Mouse (Mus musculus): ENCODE data around the gene Gm13279. TPM values are rescaled to one million over a fixed set of nuclear protein-coding genes. Genes with fewer than 3 reads are reported as not detected.
"Not testable (repeated sequence)": the region's sequence is repeated elsewhere in the genome, so short reads cannot be mapped to it uniquely, and the experiment has no call there.

Gm13279 gene
- not detected in 2 replicates for polyA plus RNA-seq (2012; ENCODE audit: insufficient read depth, insufficient read length, low replicate concordance, missing spikeins)

DNA sequence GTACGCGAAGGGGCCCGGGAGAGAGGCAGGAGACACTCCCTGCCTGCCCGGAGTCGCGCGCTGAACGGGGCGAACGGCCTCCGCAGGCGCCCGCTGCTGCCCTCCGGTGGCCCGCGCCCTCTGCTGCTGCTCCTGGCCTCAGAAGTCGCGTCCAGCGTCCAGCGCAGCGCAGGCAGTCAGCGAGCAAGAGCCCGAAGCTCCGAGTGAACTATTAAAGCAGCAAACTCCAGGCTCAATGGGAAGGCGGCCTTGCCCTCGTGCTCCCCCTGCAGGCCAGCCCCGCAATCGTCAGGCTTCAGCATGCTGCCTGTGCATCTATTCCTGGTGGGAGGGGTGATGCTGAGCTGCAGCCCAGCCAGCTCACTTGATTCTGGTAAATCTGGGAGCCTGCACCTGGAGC lies at the start of gene Gm13279:
TSS of gene Gm13279 (plus strand) at position 301 of the 400 bp plus-strand sequence.
- not testable (repeated sequence) for H3K4me3 ChIP-seq (ENCODE audit: insufficient read depth, low read depth, low read length); H3K27ac ChIP-seq (ENCODE audit: insufficient read depth, low read depth, low read length); H3K4me1 ChIP-seq (ENCODE audit: control insufficient read depth, insufficient read depth, low read length)
- WGBS = no CpG with 5 or more reads among the region's 28 CpGs

DNA sequence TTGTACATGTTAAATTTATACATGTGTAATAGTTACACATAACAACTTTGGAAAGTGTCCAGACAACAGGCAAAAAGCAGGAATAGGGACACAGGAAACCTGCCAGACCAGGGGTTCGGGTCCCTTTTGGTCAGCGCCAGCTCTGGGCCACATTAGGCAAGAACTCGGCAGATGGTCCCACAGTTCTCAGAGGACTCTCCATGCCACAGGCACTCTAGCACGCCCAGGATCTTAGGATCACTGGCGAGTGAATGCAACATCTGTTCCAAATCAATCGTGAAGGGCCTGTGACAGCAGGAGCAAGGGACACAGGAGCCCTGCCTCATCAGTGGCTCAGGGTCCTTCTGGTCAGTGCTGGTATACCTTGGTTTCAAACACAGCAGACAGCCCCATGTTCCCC lies 47.3 kb upstream of the Gm13279 start:
- WGBS = 74% methylated on average over 6 of the region's 6 CpGs
- Histone ChIP-seq H3K4me3 (ENCODE audit: insufficient read depth, low read depth, low read length) (no peak overlapping the region), H3K4me1 (ENCODE audit: control insufficient read depth, insufficient read depth, low read length) (no peaks in the 10 kb centered on the region), H3K27ac (ENCODE audit: insufficient read depth, low read depth, low read length) (no peak overlapping the region)
- no peak for TF ChIP-seq CTCF (IDR thresholded peaks at IDR 0.05; ENCODE audit: insufficient read depth, low read depth, low read length)
- no peak for TF ChIP-seq POLR2A (IDR thresholded peaks at IDR 0.05; ENCODE audit: insufficient read depth, low read depth, low read length)

DNA sequence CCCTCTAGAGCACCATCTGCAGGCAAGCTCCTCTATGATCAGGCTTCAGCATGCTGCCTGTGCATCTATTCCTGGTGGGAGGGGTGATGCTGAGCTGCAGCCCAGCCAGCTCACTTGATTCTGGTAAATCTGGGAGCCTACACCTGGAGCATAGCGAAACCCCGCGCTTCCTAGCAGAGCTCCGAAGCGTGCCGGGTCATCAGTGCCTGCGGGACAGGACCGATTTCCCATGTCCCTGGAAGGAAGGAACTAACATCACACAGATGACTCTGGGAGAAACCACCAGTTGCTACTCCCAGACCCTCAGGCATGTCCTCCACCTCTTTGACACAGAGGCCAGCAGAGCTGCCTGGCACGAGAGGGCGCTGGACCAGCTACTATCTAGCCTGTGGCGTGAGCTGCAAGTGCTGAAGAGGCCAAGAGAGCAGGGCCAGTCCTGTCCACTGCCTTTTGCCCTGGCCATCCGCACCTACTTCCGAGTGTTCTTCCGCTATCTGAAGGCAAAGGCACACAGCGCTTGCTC lies 42.3 kb upstream of the Gm13279 start, which contains the start of gene Gm13271:
TSS of gene Gm13271 (plus strand) at position 51 of the 523 bp plus-strand sequence.
- H3K27ac ChIP-seq (ENCODE audit: insufficient read depth, low read depth, low read length); H3K4me1 ChIP-seq (ENCODE audit: control insufficient read depth, insufficient read depth, low read length); H3K4me3 ChIP-seq (ENCODE audit: insufficient read depth, low read depth, low read length): not testable (repeated sequence)
- WGBS = 80% methylated on average over 15 of the region's 15 CpGs

DNA sequence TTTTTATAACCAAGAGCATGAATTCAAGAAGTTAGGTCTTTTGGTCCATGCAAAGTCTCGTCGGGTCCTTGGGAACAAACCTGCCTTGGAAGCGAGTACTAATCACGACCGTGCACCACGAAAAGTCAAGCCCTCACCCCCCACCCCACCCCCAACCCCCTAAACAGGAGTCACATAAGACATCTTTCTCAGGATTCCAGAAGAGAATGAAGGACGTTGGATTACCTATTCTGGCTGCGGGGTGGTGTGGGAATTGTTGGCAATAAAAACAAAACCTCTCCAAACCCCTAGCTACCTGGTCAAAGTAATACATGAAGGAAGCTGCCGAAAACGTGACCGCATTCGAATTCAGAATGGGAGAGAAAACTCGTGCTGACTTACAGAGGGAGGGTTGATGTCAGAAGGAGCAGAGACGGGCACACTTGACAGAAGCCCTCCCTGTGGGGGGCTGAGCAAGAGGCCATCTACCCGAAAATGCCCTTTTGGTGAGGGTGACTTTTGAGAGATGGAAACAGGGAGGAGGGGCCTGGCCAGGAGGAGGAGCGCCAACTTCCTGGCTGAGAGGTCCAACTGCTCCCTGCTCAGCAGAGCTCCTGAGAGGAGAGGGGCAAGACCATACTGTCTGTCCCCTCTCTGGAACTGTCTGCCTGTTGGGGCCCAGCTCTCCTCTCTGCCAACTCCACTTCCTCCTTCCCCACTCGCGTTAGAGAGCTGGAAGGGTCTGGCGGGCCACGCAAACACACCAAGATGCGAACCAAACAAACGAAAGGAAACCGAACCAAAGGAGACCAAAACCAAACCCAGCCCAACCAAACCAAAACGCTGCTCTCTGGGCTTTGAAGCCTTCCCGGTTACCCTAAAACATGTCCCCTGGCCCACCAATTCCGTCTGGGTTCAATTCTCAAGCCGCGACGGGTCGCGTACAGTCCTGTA lies 40.4 kb upstream of the Gm13279 start:
- 10% methylated on average over 29 of the region's 31 CpGs for WGBS
- not testable (repeated sequence) for H3K4me1 ChIP-seq (ENCODE audit: control insufficient read depth, insufficient read depth, low read length)
- Histone ChIP-seq H3K27ac (ENCODE audit: insufficient read depth, low read depth, low read length) (peak overlapping the region; percentile 4; the same call in 1 of the 2 replicates), H3K4me3 (ENCODE audit: insufficient read depth, low read depth, low read length) (peak overlapping the region; percentile 43)

DNA sequence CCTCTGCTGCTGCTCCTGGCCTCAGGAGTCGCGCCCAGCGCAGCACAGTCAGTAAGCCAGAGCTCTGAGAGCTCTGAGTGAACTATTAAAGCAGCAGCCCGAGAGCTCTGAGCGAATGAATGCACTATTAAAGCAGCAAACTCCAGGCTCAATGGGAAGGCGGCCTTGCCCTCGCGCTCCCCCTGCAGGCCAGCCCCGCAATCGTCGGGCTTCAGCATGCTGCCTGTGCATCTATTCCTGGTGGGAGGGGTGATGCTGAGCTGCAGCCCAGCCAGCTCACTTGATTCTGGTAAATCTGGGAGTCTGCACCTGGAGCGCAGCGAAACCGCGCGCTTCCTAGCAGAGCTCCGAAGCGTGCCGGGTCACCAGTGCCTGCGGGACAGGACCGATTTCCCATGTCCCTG lies 39.6 kb upstream of the Gm13279 start:
- peak; percentile 55 for TF ChIP-seq CTCF (IDR thresholded peaks at IDR 0.05; ENCODE audit: insufficient read depth, low read depth, low read length)
- peak overlapping the region; percentile 43 for H3K4me3 ChIP-seq (ENCODE audit: insufficient read depth, low read depth, low read length)
- not testable (repeated sequence) for H3K4me1 ChIP-seq (ENCODE audit: control insufficient read depth, insufficient read depth, low read length); H3K27ac ChIP-seq (ENCODE audit: insufficient read depth, low read depth, low read length)
- WGBS = under 1% methylated on average over 19 of the region's 21 CpGs

DNA sequence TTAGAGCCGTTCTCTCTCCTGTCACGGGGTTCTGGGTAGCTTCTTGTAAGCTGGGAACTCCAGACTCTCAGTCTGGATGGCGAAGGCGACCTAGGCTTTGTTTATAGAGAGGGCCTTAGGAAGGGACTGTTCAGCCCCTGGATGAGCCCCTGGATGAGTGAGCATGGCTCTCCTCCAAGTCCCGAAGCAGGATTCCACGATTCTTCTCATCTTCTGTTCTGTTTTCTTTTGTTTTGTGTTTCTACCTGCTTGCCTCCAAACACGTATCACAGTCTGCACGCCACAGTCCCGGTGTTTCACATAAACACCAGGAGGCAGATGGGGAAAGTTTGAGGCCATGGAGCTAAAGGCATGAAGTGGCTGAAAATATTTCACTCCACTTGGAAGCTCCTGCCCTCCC lies 38.4 kb upstream of the Gm13279 start:
- not testable (repeated sequence) for H3K4me1 ChIP-seq (ENCODE audit: control insufficient read depth, insufficient read depth, low read length); H3K4me3 ChIP-seq (ENCODE audit: insufficient read depth, low read depth, low read length); H3K27ac ChIP-seq (ENCODE audit: insufficient read depth, low read depth, low read length)
- WGBS = 88% methylated on average over 9 of the region's 9 CpGs

DNA sequence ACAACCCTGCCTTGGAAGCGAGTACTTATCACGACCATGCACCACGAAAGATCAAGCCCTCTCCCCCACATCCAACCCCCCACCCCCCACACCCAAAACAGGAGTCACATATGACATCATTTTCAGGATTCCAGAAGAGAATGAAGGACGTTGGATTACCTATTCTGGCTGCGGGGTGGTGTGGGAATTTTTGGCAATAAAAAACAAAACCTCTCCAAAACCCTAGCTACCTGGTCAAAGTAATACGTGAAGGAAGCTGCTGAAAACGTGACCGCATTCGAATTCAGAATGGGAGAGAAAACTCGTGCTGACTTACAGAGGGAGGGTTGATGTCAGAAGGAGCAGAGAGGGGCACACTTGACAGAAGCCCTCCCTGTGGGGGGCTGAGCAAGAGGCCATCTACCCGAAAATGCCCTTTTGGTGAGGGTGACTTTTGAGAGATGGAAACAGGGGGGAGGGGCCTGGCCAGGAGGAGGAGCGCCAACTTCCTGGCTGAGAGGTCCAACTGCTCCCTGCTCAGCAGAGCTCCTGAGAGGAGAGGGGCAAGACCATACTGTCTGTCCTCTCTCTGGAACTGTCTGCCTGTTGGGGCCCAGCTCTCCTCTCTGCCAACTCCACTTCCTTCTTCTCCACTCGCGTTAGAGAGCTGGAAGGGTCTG lies 37.5 kb upstream of the Gm13279 start, which contains the start of gene Gm13283:
TSS of gene Gm13283 (plus strand) at position 510 of the 659 bp plus-strand sequence.
- peak within 1 kb of the TSS; percentile 40 for H3K4me3 ChIP-seq (ENCODE audit: insufficient read depth, low read depth, low read length)
- H3K27ac ChIP-seq (ENCODE audit: insufficient read depth, low read depth, low read length); H3K4me1 ChIP-seq (ENCODE audit: control insufficient read depth, insufficient read depth, low read length): not testable (repeated sequence)
- 28% methylated on average over 10 of the region's 14 CpGs for WGBS

DNA sequence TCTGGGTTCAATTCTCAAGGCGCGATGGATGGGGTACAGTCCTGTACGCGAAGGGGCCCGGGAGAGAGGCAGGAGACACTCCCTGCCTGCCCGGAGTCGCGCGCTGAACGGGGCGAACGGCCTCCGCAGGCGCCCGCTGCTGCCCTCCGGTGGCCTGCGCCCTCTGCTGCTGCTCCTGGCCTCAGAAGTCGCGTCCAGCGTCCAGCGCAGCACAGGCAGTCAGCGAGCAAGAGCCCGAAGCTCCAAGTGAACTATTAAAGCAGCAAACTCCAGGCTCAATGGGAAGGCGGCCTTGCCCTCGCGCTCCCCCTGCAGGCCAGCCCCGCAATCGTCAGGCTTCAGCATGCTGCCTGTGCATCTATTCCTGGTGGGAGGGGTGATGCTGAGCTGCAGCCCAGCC lies 36.8 kb upstream of the Gm13279 start:
- WGBS = under 1% methylated on average over 23 of the region's 28 CpGs
- not testable (repeated sequence) for H3K27ac ChIP-seq (ENCODE audit: insufficient read depth, low read depth, low read length); H3K4me1 ChIP-seq (ENCODE audit: control insufficient read depth, insufficient read depth, low read length)
- H3K4me3 ChIP-seq (ENCODE audit: insufficient read depth, low read depth, low read length) = peak overlapping the region; percentile 40

DNA sequence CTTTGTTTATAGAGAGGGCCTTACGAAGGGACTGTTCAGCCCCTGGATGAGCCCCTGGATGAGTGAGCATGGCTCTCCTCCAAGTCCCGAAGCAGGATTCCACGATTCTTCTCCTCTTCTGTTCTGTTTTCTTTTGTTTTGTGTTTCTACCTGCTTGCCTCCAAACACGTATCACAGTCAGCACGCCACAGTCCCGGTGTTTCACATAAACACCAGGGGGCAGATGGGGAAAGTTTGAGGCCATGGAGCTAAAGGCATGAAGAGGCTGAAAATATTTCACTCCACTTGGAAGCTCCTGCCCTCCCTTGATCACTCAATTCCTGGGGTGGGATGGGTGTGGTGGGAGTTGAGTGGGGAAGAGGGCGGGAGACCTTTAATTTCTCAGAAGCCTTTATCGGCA lies 35.4 kb upstream of the Gm13279 start:
- WGBS = 84% methylated on average over 6 of the region's 8 CpGs
- not testable (repeated sequence) for H3K4me1 ChIP-seq (ENCODE audit: control insufficient read depth, insufficient read depth, low read length); H3K27ac ChIP-seq (ENCODE audit: insufficient read depth, low read depth, low read length); H3K4me3 ChIP-seq (ENCODE audit: insufficient read depth, low read depth, low read length)

DNA sequence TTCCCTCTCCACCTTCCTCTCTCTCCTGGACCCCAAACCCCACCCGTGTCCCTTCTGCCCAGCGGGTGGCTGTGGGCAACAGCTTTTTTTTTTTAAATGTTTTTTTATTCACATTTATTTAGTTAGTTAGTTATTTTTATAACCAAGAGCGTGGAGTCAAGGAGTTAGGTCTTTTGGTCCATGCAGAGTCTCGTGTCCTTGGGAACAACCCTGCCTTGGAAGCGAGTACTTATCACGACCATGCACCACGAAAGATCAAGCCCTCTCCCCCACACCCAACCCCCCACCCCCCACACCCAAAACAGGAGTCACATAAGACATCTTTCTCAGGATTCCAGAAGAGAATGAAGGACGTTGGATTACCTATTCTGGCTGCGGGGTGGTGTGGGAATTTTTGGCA lies 34.9 kb upstream of the Gm13279 start:
- H3K4me1 ChIP-seq (ENCODE audit: control insufficient read depth, insufficient read depth, low read length); H3K4me3 ChIP-seq (ENCODE audit: insufficient read depth, low read depth, low read length); H3K27ac ChIP-seq (ENCODE audit: insufficient read depth, low read depth, low read length): not testable (repeated sequence)
- WGBS = 72% methylated on average over 9 of the region's 9 CpGs

DNA sequence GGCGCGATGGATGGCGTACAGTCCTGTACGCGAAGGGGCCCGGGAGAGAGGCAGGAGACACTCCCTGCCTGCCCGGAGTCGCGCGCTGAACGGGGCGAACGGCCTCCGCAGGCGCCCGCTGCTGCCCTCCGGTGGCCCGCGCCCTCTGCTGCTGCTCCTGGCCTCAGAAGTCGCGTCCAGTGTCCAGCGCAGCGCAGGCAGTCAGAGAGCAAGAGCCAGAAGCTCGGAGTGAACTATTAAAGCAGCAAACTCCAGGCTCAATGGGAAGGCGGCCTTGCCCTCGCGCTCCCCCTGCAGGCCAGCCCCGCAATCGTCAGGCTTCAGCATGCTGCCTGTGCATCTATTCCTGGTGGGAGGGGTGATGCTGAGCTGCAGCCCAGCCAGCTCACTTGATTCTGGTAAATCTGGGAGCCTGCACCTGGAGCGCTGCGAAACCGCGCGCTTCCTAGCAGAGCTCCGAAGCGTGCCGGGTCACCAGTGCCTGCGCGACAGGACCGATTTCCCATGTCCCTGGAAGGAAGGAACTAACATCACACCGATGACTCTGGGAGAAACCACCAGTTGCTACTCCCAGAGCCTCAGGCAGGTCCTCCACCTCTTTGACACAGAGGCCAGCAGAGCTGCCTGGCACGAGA lies 33.7 kb upstream of the Gm13279 start:
- H3K4me3 ChIP-seq (ENCODE audit: insufficient read depth, low read depth, low read length) = peak overlapping the region; percentile 44
- H3K27ac ChIP-seq (ENCODE audit: insufficient read depth, low read depth, low read length); H3K4me1 ChIP-seq (ENCODE audit: control insufficient read depth, insufficient read depth, low read length): not testable (repeated sequence)
- 3% methylated on average over 42 of the region's 42 CpGs for WGBS

DNA sequence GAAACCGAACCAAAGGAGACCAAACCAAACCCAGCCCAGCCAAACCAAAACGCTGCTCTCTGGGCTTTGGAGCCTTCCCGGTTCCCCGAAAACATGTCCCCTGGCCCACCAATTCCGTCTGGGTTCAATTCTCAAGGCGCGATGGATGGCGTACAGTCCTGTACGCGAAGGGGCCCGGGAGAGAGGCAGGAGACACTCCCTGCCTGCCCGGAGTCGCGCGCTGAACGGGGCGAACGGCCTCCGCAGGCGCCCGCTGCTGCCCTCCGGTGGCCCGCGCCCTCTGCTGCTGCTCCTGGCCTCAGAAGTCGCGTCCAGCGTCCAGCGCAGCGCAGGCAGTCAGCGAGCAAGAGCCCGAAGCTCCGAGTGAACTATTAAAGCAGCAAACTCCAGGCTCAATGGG lies 23.7 kb upstream of the Gm13279 start, which contains the start of gene Gm13290:
TSS of gene Gm13290 (plus strand) at position 301 of the 400 bp plus-strand sequence.
- not testable (repeated sequence) for H3K27ac ChIP-seq (ENCODE audit: insufficient read depth, low read depth, low read length)
- WGBS = no CpG with 5 or more reads among the region's 32 CpGs

DNA sequence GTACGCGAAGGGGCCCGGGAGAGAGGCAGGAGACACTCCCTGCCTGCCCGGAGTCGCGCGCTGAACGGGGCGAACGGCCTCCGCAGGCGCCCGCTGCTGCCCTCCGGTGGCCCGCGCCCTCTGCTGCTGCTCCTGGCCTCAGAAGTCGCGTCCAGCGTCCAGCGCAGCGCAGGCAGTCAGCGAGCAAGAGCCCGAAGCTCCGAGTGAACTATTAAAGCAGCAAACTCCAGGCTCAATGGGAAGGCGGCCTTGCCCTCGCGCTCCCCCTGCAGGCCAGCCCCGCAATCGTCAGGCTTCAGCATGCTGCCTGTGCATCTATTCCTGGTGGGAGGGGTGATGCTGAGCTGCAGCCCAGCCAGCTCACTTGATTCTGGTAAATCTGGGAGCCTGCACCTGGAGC lies 20.6 kb upstream of the Gm13279 start, which contains the start of gene Gm13289:
TSS of gene Gm13289 (plus strand) at position 301 of the 400 bp plus-strand sequence.
- not testable (repeated sequence) for H3K4me3 ChIP-seq (ENCODE audit: insufficient read depth, low read depth, low read length); H3K4me1 ChIP-seq (ENCODE audit: control insufficient read depth, insufficient read depth, low read length); H3K27ac ChIP-seq (ENCODE audit: insufficient read depth, low read depth, low read length)
- whole genome bisulfite sequencing = no CpG with 5 or more reads among the region's 29 CpGs

More for the DNA sequence above, 23.7 kb upstream of the Gm13279 start, which contains the start of gene Gm13290:
- not testable (repeated sequence) for H3K4me1 ChIP-seq (ENCODE audit: control insufficient read depth, insufficient read depth, low read length); H3K4me3 ChIP-seq (ENCODE audit: insufficient read depth, low read depth, low read length)
